ENCODE assay signal across 8 mouse cellular contexts in the genomic region with DNA sequence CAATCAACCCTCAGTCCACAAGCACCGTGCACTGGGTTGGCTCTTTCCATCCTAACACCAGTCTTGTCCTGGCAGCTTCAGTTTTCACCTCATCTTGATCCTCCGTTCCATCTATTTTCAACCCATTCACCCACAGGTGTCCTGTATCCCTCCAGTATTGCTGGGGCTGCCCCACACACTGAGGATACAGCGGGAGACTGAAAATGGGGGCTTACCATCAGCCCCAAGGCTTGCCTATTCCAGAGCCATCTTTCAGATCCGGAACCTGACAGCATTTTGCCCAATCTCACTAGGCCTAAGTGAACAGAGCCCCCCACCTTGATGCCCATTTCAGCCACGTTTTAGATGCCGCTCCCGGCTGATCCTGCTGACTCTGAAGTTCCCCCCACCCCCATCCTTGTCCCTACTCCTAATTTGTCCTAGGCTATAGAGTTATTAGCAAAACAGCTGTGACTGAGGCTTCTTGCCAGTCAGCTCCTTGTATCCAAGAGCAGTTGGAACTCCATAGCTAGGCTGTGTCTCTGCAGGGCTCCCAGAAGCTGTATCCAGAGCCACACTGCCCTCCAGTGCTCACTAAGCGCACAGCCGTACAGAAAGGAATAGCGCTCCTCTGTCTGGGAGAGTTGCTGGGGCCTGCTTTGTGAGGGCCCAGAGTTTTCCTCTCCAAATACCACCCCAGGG. TPM values are rescaled to one million over a fixed set of nuclear protein-coding genes. Genes with fewer than 3 reads are reported as not detected.
A peak's percentile ranks its signal among the peaks of the same experiment; 100 is the strongest.
DNase-seq lines count a peak whose midpoint lies in the region; ATAC-seq and TF ChIP-seq lines count a peak whose summit lies in the region.

No protein-coding gene starts in this region.

- peak; percentile 96 for ATAC-seq in forebrain, embryonic 15.5 days (replicated peaks)
- 0 out of 2 replicates have a peak, but pooled peaks have one; percentile 54 for ATAC-seq in liver, embryonic 13.5 days (ENCODE audit: low read depth)

- intact Hi-C loops in heart, postnatal 10 days (cut with DNase I): loop anchor here (1.0 kb wide), 2 partner anchors 47 to 65 kb away; no protein-coding TSS in a partner anchor

- no peak overlapping the region for H3K4me3 ChIP-seq in ES-Bruce4 (ENCODE audit: low read depth, low read length)
- no peak overlapping the region for H3K4me3 ChIP-seq in forebrain, embryonic 15.5 days
- H3K4me3 ChIP-seq in liver, embryonic 13.5 days (replicated peaks): no peak overlapping the region
- no peak overlapping the region for H3K4me3 ChIP-seq in olfactory bulb, adult 2 months (ENCODE audit: insufficient read depth, low read depth, low read length)

- no peak for TF ChIP-seq POLR2A in ES-Bruce4 (IDR thresholded peaks at IDR 0.05; ENCODE audit: insufficient read depth, low read length)
- no peak for TF ChIP-seq POLR2A in olfactory bulb, adult 2 months (IDR thresholded peaks at IDR 0.05; ENCODE audit: insufficient read depth, low read depth, low read length)

- no peak overlapping the region for H3K4me2 ChIP-seq in forebrain, embryonic 15.5 days (replicated peaks)
- H3K4me2 ChIP-seq in liver, embryonic 13.5 days: no peak overlapping the region

- no peak overlapping the region for H3K27ac ChIP-seq in ES-Bruce4 (ENCODE audit: insufficient read depth, low read length)
- H3K27ac ChIP-seq in forebrain, embryonic 15.5 days (replicated peaks): 0 out of 2 replicates have a peak overlapping the region, but pooled peaks have one; percentile 9
- H3K27ac ChIP-seq in liver, embryonic 13.5 days: no peak overlapping the region
- no peak overlapping the region for H3K27ac ChIP-seq in olfactory bulb, adult 2 months (ENCODE audit: insufficient read depth, low read depth, low read length)

- TF ChIP-seq CTCF in ES-Bruce4 (IDR thresholded peaks at IDR 0.05; ENCODE audit: low read depth, low read length): peak; percentile 86
- TF ChIP-seq CTCF in olfactory bulb, adult 2 months (IDR thresholded peaks at IDR 0.05; ENCODE audit: insufficient read depth, low read depth, low read length): peak; percentile 80

- no peak overlapping the region for H3K9ac ChIP-seq in ES-Bruce4 (ENCODE audit: low read depth, poor library complexity, severe bottlenecking)
- H3K9ac ChIP-seq in forebrain, embryonic 15.5 days (replicated peaks): no peak overlapping the region
- no peak overlapping the region for H3K9ac ChIP-seq in liver, embryonic 13.5 days

- 47% methylated on average over 10 of the region's 10 CpGs for whole genome bisulfite sequencing in forebrain, embryonic 15.5 days
- WGBS in liver, embryonic 13.5 days (ENCODE audit: insufficient replicate concordance): 54% methylated on average over 10 of the region's 10 CpGs
- 42% methylated on average over 10 of the region's 10 CpGs for WGBS in olfactory bulb, adult 2 months

- H3K36me3 ChIP-seq in ES-Bruce4 (ENCODE audit: control insufficient read depth, insufficient read depth, low read length, poor library complexity, severe bottlenecking): no peaks in the 10 kb centered on the region
- no peaks in the 10 kb centered on the region for H3K36me3 ChIP-seq in forebrain, embryonic 15.5 days
- no peaks in the 10 kb centered on the region for H3K36me3 ChIP-seq in liver, embryonic 13.5 days

- H3K9me3 ChIP-seq in ES-Bruce4 (replicated peaks; ENCODE audit: control insufficient read depth, insufficient read depth, low read length, poor library complexity, severe bottlenecking): no peaks in the 10 kb centered on the region
- no peaks in the 10 kb centered on the region for H3K9me3 ChIP-seq in forebrain, embryonic 15.5 days
- no peaks in the 10 kb centered on the region for H3K9me3 ChIP-seq in liver, embryonic 13.5 days (replicated peaks)

- no peak for TF ChIP-seq EP300 in ES-Bruce4 (IDR thresholded peaks at IDR 0.05; ENCODE audit: insufficient read depth, low read depth, low read length)

- no peaks in the 10 kb centered on the region for H3K27me3 ChIP-seq in ES-Bruce4 (ENCODE audit: control insufficient read depth, insufficient read depth, low read length, poor library complexity, severe bottlenecking)
- H3K27me3 ChIP-seq in forebrain, embryonic 15.5 days: no peaks in the 10 kb centered on the region
- no peaks in the 10 kb centered on the region for H3K27me3 ChIP-seq in liver, embryonic 13.5 days

- peak; percentile 23 for DNase-seq in cerebellum, adult 11 months
- peak; percentile 89 to 91 for DNase-seq in heart, postnatal 10 days
- peak; percentile 83 to 89 for DNase-seq in kidney, postnatal 4 days
- no peak for DNase-seq in liver, embryonic 13.5 days
- DNase-seq in natural killer cell, adult 2 months (ENCODE audit: low spot score in 2 of 2): no peak

- no peaks in the 10 kb centered on the region for H3K4me1 ChIP-seq in ES-Bruce4 (ENCODE audit: control insufficient read depth, insufficient read depth, low read length)
- 0 out of 2 replicates have a peak, but pooled peaks cover 3% of the 10 kb centered on the region for H3K4me1 ChIP-seq in forebrain, embryonic 15.5 days
- peaks cover 8% of the 10 kb centered on the region; the same call in 1 of the 2 replicates for H3K4me1 ChIP-seq in liver, embryonic 13.5 days (replicated peaks)
- peaks cover 12% of the 10 kb centered on the region; the same call in 1 of the 2 replicates for H3K4me1 ChIP-seq in olfactory bulb, adult 2 months (ENCODE audit: control insufficient read depth, insufficient read depth, low read length)

RNA-seq across cellular contexts. Expression of a gene that starts 55.0 kb away (rescaled TPM):
- polyA plus RNA-seq in ES-Bruce4 (2011; ENCODE audit: insufficient read depth, insufficient read length, low read depth, missing spikeins): 85.0 and 87.6 TPM in 2 replicates
- polyA plus RNA-seq in forebrain, embryonic 15.5 days (2015; fragmentation: Nextera tagmentation; extraction: Ambion mirVana): 39.6 and 41.6 TPM in 2 replicates
- total RNA-seq in heart, postnatal 10 days (2021): 10 to 100 TPM; 11.3 to 15.8 TPM
- polyA plus RNA-seq in liver, embryonic 13.5 days (2015; fragmentation: Nextera tagmentation; extraction: Ambion mirVana): 82.4 and 84.9 TPM in 2 replicates
- polyA plus RNA-seq in olfactory bulb, adult 2 months (2012; ENCODE audit: insufficient read depth, insufficient read length, low replicate concordance, missing spikeins): not detected in 2 replicates

Comparison
In these comparisons a context has a peak if more than half of its experiments do, and no peak if none do; other contexts are left out.
1. DNase-seq: peak in cerebellum, adult 11 months (single experiment), heart, postnatal 10 days (2 of 2) and kidney, postnatal 4 days (2 of 2); none in liver, embryonic 13.5 days (single experiment) and natural killer cell, adult 2 months (0 of 2).
2. RNA of a gene that starts 55.0 kb away (polyA plus RNA-seq): 85.0 to 87.6 TPM in ES-Bruce4, 82.4 to 84.9 TPM in liver, embryonic 13.5 days and 39.6 to 41.6 TPM in forebrain, embryonic 15.5 days; not detected in olfactory bulb, adult 2 months; every median in the first group is over 10 times any median in the second.